In genomic region chr2:155386534-155386899, GRCm38 (mm10) we compare ENCODE assay signal across 8 mouse cellular contexts. TPM values are rescaled to one million over a fixed set of nuclear protein-coding genes. Genes with fewer than 3 reads are reported as not detected.
DNase-seq lines count a peak whose midpoint lies in the region; ATAC-seq and TF ChIP-seq lines count a peak whose summit lies in the region.

No protein-coding gene starts in this region.

- H3K4me1 ChIP-seq in ES-E14 (ENCODE audit: control insufficient read depth in 2 of 2, insufficient read depth in 2 of 2, low read length in 2 of 2, poor library complexity in 1 of 2), result peaks cover 0 to 6% of the 10 kb centered on the region in 2 experiments; a peak in 2 of 4 replicates
- H3K4me1 ChIP-seq in embryonic facial prominence, embryonic 12.5 days, result peaks cover 32% of the 10 kb centered on the region

- peak overlapping the region; percentile 25 to 47; a peak in 3 of 4 replicates for H3K4me3 ChIP-seq in ES-E14 (ENCODE audit: insufficient read depth in 1 of 2, low read depth in 1 of 2, low read length in 2 of 2, poor library complexity in 1 of 2, severe bottlenecking in 1 of 2)
- no peak overlapping the region for H3K4me3 ChIP-seq in embryonic facial prominence, embryonic 12.5 days

- peak overlapping the region; percentile 61 for H3K9ac ChIP-seq in ES-E14 (ENCODE audit: insufficient read depth, low read depth, low read length, poor library complexity, severe bottlenecking)
- no peak overlapping the region for H3K9ac ChIP-seq in embryonic facial prominence, embryonic 12.5 days

- H3K27me3 ChIP-seq in embryonic facial prominence, embryonic 12.5 days, result no peaks in the 10 kb centered on the region; the same call in 1 of the 2 replicates

- in situ Hi-C loops in ES-E14 (cut with MboI; ENCODE audit: low sequenced_read_pairs in 2 of 2, unreplicated experiment in 2 of 2), result no loop called here

- ATAC-seq in embryonic facial prominence, embryonic 12.5 days (ENCODE audit: insufficient number of reproducible peaks, insufficient read depth, low FRiP score, low TSS enrichment), result no peak
- ATAC-seq in granulocyte monocyte progenitor cell, adult 5-6 weeks (replicated peaks; ENCODE audit: poor library complexity, severe bottlenecking), result no peak

- peak; percentile 91 for DNase-seq in heart, adult 11 months
- no peak for DNase-seq in heart, adult 8-10 months (ENCODE audit: low spot score)
- no peak for DNase-seq in ES-E14 (ENCODE audit: low read depth, low spot score)
- DNase-seq in left cerebral cortex, adult 8-10 months (ENCODE audit: low spot score in 2 of 2), result peak; percentile 30 to 37
- DNase-seq in right cerebral cortex, postnatal 4 days, result peak; percentile 19
- DNase-seq in lung, postnatal 25 days (ENCODE audit: low spot score), result no peak

- no peaks in the 10 kb centered on the region for H3K9me3 ChIP-seq in ES-E14 (ENCODE audit: control insufficient read depth, insufficient read depth, low read depth, low read length)
- H3K9me3 ChIP-seq in embryonic facial prominence, embryonic 12.5 days, result no peaks in the 10 kb centered on the region

- H3K4me2 ChIP-seq in embryonic facial prominence, embryonic 12.5 days (replicated peaks), result 0 out of 2 replicates have a peak overlapping the region, but pooled peaks have one; percentile 1

- 17% methylated on average over 27 of the region's 27 CpGs for WGBS in embryonic facial prominence, embryonic 12.5 days

- no peak overlapping the region for H3K27ac ChIP-seq in ES-E14 (ENCODE audit: insufficient read depth, low read depth, low read length, poor library complexity, severe bottlenecking)
- H3K27ac ChIP-seq in embryonic facial prominence, embryonic 12.5 days, result no peak overlapping the region

- H3K36me3 ChIP-seq in ES-E14 (ENCODE audit: control insufficient read depth, insufficient read depth, low read length, poor library complexity, severe bottlenecking), result peaks cover 4% of the 10 kb centered on the region; the same call in 1 of the 2 replicates
- peaks cover 28% of the 10 kb centered on the region for H3K36me3 ChIP-seq in embryonic facial prominence, embryonic 12.5 days

TF ChIP-seq in ES-E14, 5 proteins besides CTCF, POLR2A, EP300 and RAD21:
- TF ChIP-seq CHD2 (IDR thresholded peaks at IDR 0.05; ENCODE audit: low read depth, low read length) (no peak), MAFK (IDR thresholded peaks at IDR 0.05; ENCODE audit: insufficient read depth, low read depth, low read length) (no peak), HCFC1 (IDR thresholded peaks at IDR 0.05; ENCODE audit: borderline replicate concordance, insufficient read depth, low read length) (no peak), ZC3H11A (IDR thresholded peaks at IDR 0.05; ENCODE audit: borderline replicate concordance, low read depth, low read length) (no peak), ZNF384 (IDR thresholded peaks at IDR 0.05; ENCODE audit: low read depth, low read length) (no peak)

RNA-seq across cellular contexts. Expression of gene Trp53inp2, which starts 5.7 kb away (rescaled TPM):
- 100 to 1,000 TPM; 452 to 522 (median 499) TPM for total RNA-seq in heart, adult 8-10 months (2022)
- total RNA-seq in ES-E14 (2012; rRNA removed), result 5.2 and 8.7 TPM in 2 replicates
- polyA plus RNA-seq in embryonic facial prominence, embryonic 12.5 days (2016; fragmentation: Nextera tagmentation; extraction: Ambion mirVana), result 31.4 and 31.9 TPM in 2 replicates
- total RNA-seq in left cerebral cortex, adult 8-10 months (2022), result 100 to 1,000 TPM; 118 to 124 (median 121) TPM
- 0.23 and 0.95 TPM in 2 replicates for total RNA-seq in granulocyte monocyte progenitor cell, adult 5-6 weeks (2014; fragmentation: Nextera tagmentation)
- 2.9 and 4.8 TPM in 2 replicates for total RNA-seq in granulocyte monocyte progenitor cell, adult 5-6 weeks (2017)

RNA-seq across cellular contexts. Expression of gene Pigu, which starts 29.3 kb away (rescaled TPM):
- total RNA-seq in heart, adult 8-10 months (2022), result 10 to 100 TPM; 25.0 to 28.0 (median 26.5) TPM
- total RNA-seq in ES-E14 (2012; rRNA removed), result 26.3 and 39.9 TPM in 2 replicates
- polyA plus RNA-seq in embryonic facial prominence, embryonic 12.5 days (2016; fragmentation: Nextera tagmentation; extraction: Ambion mirVana), result 45.1 and 46.1 TPM in 2 replicates
- 10 to 100 TPM; 27.4 to 30.1 (median 28.9) TPM for total RNA-seq in left cerebral cortex, adult 8-10 months (2022)
- total RNA-seq in granulocyte monocyte progenitor cell, adult 5-6 weeks (2014; fragmentation: Nextera tagmentation), result 51.4 and 52.3 TPM in 2 replicates
- 44.0 TPM in 2 replicates for total RNA-seq in granulocyte monocyte progenitor cell, adult 5-6 weeks (2017)

Comparison
In these comparisons a context has a peak if more than half of its experiments do, and no peak if none do; other contexts are left out.
1. DNase-seq: peak in heart, adult 11 months (single experiment), left cerebral cortex, adult 8-10 months (2 of 2) and right cerebral cortex, postnatal 4 days (single experiment); none in heart, adult 8-10 months (single experiment), ES-E14 (single experiment) and lung, postnatal 25 days (single experiment).
2. RNA of gene Trp53inp2, which starts 5.7 kb away (total RNA-seq): 452 to 522 TPM in heart, adult 8-10 months and 118 to 124 TPM in left cerebral cortex, adult 8-10 months; 5.2 to 8.7 TPM in ES-E14 and 0.23 to 4.8 TPM in granulocyte monocyte progenitor cell, adult 5-6 weeks; every median in the first group is over 10 times any median in the second.